Mouse (Mus musculus) E14TG2a.4 (cell line): ENCODE data around the gene Nlk.

Source experiments
- H3K27me3 ChIP-seq: 2 replicates; pipeline ENCODE4 v1.6.1; 2014; ENCODE audit warnings: low read length, control low read depth; ENCODE audit not compliant: insufficient read depth
- H3K36me3 ChIP-seq: 2 replicates; pipeline ENCODE4 v1.6.1; 2014; ENCODE audit warnings: low read length, control low read depth; ENCODE audit not compliant: insufficient read depth
- H3K4me1 ChIP-seq: replicated peaks from 2 replicates; pipeline ENCODE4 v1.6.1; 2014; ENCODE audit warnings: low read depth, low read length, control low read depth
- H3K4me3 ChIP-seq: replicated peaks from 2 replicates; pipeline ENCODE4 v1.5.1; 2014; ENCODE audit warnings: mild to moderate bottlenecking, low read length
- H3K9me3 ChIP-seq: 2 replicates; pipeline ENCODE4 v1.6.1; 2014; ENCODE audit warnings: low read length, control low read depth
- CTCF ChIP-seq: conservative IDR thresholded peaks from 2 replicates; pipeline ENCODE4 v1.5.1; 2014; ENCODE audit warnings: low read length
- NANOG ChIP-seq: IDR thresholded peaks from 2 replicates; pipeline ENCODE4 v1.6.1; 2014; ENCODE audit warnings: borderline replicate concordance, low read length, mixed read lengths
- POU5F1 ChIP-seq: IDR thresholded peaks from 2 replicates; pipeline ENCODE4 v1.6.1; 2014; ENCODE audit warnings: low read length, borderline replicate concordance

Nlk gene

DNA sequence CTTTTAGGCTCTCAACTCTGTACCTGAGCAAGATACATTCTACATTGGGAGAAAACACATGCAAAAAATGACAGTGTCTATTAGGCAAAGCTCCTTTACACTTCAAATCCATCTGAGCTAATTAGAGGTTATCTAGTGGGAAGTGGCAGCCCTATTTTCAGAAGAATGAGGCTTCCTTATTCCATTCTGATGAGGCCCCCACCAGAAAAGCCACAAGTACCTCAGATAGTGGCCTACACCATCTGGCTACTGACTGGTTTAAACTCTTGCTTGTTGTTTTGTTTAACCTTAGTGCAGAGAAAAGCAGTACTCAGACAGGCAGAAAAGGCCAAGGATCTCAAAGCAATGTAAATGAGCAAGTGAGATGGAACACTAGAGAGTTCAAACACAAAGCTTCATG lies 75.2 kb downstream of the Nlk start:
- H3K4me3 ChIP-seq = no peak overlapping the region
- no peaks in the 10 kb centered on the region for H3K27me3 ChIP-seq
- H3K9me3 ChIP-seq = no peaks in the 10 kb centered on the region
- peaks cover 44% of the 10 kb centered on the region for H3K36me3 ChIP-seq
- no peaks in the 10 kb centered on the region for H3K4me1 ChIP-seq
- TF ChIP-seq CTCF = no peak
- no peak for TF ChIP-seq POU5F1
- TF ChIP-seq NANOG = no peak

DNA sequence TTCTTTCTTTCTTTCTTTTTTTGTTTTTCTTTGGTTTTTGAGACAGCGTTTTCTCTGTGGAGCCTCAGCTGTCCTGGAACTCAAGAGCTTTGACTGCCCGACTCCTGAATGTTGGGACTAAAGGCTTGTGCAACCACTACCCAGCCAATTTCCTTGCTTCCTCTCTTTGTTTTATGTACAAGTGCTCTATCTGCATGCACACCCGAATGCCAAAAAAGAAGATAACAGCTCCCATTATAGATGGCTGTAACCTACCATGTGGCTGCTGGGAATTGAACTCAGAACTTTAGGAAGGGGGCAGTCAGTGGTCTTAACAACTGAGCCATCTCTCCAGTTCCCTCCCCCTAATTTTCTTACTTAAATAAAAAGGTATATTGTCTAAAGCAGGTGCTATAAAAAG lies 77.0 kb downstream of the Nlk start:
- no peak for TF ChIP-seq POU5F1
- no peak for TF ChIP-seq NANOG
- no peak for TF ChIP-seq CTCF
- no peaks in the 10 kb centered on the region for H3K4me1 ChIP-seq
- peaks cover 45% of the 10 kb centered on the region for H3K36me3 ChIP-seq
- no peak overlapping the region for H3K4me3 ChIP-seq
- no peaks in the 10 kb centered on the region for H3K27me3 ChIP-seq
- H3K9me3 ChIP-seq = no peaks in the 10 kb centered on the region

DNA sequence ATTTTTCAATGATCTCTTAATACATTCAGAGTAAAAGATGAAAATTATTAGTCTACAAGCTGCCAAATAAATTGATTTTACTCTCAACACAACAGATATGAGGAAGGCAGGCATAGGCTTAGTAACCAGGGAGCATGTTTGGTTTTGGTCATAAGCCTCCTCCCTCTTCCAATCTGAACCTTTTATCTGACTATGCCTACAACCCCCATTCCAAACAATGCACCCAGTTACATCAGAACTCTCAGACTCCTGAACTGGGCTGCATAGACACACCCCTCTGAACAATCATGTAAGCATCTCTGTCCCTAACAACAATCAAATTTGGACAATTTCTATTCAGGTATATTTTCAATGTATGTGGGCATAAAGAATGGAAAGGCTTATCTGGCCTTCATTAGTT lies 85.9 kb downstream of the Nlk start:
- no peaks in the 10 kb centered on the region for H3K27me3 ChIP-seq
- no peaks in the 10 kb centered on the region for H3K4me1 ChIP-seq
- H3K4me3 ChIP-seq = no peak overlapping the region
- no peaks in the 10 kb centered on the region for H3K9me3 ChIP-seq
- TF ChIP-seq CTCF (no peak), POU5F1 (no peak), NANOG (no peak)
- H3K36me3 ChIP-seq = peaks cover 23% of the 10 kb centered on the region

DNA sequence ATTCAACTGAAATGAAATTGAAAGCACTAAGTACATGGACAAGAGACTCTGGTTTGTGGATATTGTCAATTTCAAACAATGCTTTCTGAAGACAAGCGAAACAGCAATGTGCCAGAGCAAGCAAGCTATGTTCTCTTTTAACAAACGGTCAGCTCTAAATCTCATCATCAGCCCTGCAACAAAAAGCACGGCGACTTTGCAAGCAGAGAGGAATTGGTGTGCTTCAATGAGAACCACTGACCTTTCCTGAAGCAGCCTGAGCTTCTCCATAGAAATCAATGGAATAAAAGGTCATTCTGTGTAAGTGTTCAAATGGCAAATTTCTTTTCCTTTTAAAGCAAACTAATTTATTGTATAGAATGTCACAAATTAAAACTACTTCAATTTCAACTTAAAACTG lies 87.5 kb downstream of the Nlk start:
- Histone ChIP-seq H3K9me3 (no peaks in the 10 kb centered on the region), H3K4me3 (no peak overlapping the region), H3K27me3 (no peaks in the 10 kb centered on the region), H3K4me1 (no peaks in the 10 kb centered on the region), H3K36me3 (peaks cover 27% of the 10 kb centered on the region)
- TF ChIP-seq NANOG (no peak), CTCF (no peak), POU5F1 (no peak)

DNA sequence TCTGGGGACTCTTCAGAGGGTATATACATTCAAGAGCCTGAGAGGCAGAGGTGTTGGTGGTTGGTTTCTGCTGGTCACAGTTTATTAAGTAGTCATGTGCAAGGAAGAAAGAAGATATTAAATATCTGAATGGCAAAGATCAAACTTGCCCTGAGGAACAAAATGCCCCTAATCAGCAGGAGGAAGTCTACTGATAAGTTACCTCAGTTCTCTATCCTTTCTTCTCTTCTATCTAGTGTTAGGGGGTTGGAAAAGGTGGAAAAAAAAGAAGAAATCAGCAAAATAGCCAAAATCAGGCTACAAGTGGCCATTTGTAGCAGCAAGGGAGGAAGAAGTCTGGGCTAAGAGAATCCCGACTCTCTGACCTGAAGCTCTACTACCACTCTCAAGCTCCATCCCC lies 92.3 kb downstream of the Nlk start:
- Histone ChIP-seq H3K4me3 (no peak overlapping the region), H3K9me3 (no peaks in the 10 kb centered on the region), H3K36me3 (peaks cover 42% of the 10 kb centered on the region), H3K4me1 (no peaks in the 10 kb centered on the region), H3K27me3 (no peaks in the 10 kb centered on the region)
- TF ChIP-seq POU5F1 (no peak), CTCF (no peak), NANOG (no peak)

DNA sequence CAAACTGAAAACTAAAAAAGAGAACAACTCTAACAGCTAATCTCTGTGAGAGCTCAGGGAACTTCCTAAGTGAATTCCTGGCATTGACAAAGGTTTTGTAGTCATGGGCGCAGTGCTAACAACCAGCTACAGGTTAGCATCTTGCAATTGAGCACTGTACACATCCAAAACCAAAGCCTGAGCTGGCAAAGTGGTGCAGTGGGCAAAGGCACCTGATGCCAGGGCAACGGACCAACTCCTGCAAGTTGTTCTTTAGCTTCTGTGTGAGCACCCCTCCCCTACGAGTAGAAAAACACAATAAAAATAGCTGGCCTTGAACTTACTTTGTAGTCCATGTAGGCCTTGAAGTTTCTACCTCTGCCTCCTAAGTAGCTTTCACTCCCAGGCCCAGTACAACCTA lies 94.4 kb downstream of the Nlk start:
- TF ChIP-seq CTCF (no peak), NANOG (no peak), POU5F1 (no peak)
- H3K36me3 ChIP-seq = peaks cover 42% of the 10 kb centered on the region
- no peaks in the 10 kb centered on the region for H3K4me1 ChIP-seq

DNA sequence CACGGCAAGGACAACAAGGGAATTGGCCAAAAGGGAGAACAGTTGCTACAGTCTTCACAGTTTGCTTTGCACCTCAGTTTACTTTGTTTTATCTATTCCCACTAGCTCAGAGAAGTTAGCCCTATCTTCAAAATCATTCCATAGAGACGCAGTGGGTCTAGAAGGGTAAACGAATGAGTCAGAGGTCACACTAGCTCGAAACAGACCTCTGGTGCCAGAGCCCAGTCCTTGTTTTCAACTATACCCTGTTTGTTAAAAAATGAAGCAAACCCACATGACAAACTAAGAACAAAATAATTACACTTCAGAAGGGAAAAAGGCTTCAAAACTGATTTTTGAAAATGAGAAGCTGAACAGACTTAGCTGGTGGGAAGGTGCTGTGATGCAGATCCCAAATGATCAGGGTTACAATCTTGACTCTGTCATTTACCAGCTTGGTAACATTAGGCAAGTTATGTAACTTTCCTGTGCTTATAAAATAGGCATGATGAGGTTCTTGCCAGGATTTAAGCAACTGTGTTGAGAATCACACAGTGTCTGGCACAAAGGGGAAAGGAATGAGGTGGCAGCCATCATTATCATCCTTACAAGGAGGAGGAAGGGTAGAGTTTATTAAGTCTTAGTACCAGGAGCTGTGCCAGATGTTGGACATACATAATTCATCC lies 96.1 kb downstream of the Nlk start:
- Histone ChIP-seq H3K4me3 (no peak overlapping the region), H3K36me3 (peaks cover 36% of the 10 kb centered on the region), H3K4me1 (no peaks in the 10 kb centered on the region), H3K9me3 (no peaks in the 10 kb centered on the region), H3K27me3 (no peaks in the 10 kb centered on the region)
- no peak for TF ChIP-seq NANOG
- TF ChIP-seq POU5F1 = no peak
- TF ChIP-seq CTCF = no peak

More for the DNA sequence above, 94.4 kb downstream of the Nlk start:
- Histone ChIP-seq H3K4me3 (no peak overlapping the region), H3K27me3 (no peaks in the 10 kb centered on the region), H3K9me3 (no peaks in the 10 kb centered on the region)

DNA sequence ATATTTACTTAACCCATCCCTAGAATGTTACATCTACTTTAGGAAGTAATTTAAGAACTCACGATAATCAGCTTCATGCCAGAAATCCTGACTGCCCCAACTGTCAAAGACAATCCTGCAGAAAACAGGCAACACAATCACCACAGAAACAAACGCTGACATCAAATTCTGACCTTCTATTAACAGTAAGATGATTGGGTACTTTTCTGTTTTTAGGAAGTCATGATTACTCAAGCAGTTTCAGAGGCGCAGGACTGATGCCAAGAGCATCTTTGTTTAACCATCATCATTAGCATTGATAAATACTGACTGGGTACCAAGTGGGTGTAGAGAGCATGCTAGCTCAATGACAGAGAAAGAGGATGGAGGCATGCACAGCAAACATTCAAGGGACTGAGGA lies 96.7 kb downstream of the Nlk start:
- Histone ChIP-seq H3K27me3 (no peaks in the 10 kb centered on the region), H3K36me3 (peaks cover 40% of the 10 kb centered on the region), H3K4me1 (no peaks in the 10 kb centered on the region), H3K4me3 (no peak overlapping the region), H3K9me3 (no peaks in the 10 kb centered on the region)
- TF ChIP-seq NANOG (no peak), POU5F1 (no peak), CTCF (no peak)

DNA sequence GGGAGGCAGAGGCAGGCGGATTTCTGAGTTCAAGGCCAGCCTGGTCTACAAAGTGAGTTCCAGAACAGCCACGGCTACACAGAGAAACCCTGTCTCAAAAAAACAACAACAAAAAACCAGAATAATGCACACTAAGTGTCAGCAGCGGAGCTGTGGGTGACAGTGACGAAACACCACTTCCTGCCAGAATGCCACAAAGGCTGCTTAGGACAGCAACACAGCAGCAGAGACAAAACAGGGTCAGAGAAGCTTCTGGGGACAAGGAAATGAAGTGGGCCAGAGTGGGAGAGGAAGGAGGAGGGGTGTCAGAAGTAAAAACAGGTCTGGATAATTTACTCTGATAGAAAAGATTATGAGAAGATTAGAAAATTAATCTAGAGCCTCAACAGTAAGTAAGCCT lies 97.1 kb downstream of the Nlk start:
- peaks cover 40% of the 10 kb centered on the region for H3K36me3 ChIP-seq
- TF ChIP-seq POU5F1 = no peak
- TF ChIP-seq NANOG = no peak
- no peak for TF ChIP-seq CTCF
- H3K9me3 ChIP-seq = no peaks in the 10 kb centered on the region
- no peak overlapping the region for H3K4me3 ChIP-seq
- no peaks in the 10 kb centered on the region for H3K27me3 ChIP-seq
- H3K4me1 ChIP-seq = no peaks in the 10 kb centered on the region

DNA sequence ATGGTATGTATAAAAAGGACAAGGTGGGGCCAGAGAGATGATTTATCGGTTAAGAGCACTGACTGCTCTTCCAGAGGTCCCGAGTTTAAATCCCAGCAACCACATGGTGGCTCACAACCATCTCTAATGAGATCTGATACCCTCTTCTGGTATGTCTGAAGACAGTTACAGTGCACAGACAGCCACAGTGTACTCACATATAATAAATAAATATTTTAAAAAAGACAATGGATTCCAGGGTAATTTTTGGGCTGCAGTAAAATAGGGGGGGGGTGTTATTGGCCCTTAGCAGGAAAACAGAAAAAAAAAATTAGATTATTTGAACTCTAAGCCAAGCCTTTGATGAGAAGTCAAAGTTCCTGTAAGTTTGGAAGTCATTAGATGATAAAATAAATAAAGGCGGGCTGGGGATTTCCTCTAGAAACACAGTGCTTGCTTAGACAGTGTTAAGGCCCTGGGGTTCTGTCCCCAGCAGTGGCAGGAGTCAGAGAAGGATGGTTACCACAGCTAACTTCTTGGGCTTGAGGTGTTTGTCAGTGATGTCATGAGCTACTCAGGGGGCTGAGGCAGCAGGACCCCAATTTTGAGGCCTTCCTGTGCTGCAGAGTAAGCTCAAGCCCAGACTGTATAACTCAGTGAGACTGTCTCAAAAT lies 98.3 kb downstream of the Nlk start:
- H3K4me1 ChIP-seq = no peaks in the 10 kb centered on the region
- TF ChIP-seq CTCF (no peak), POU5F1 (no peak), NANOG (no peak)
- H3K4me3 ChIP-seq = no peak overlapping the region
- H3K36me3 ChIP-seq = peaks cover 39% of the 10 kb centered on the region
- no peaks in the 10 kb centered on the region for H3K9me3 ChIP-seq
- no peaks in the 10 kb centered on the region for H3K27me3 ChIP-seq
